Mouse (Mus musculus): ENCODE results near the gene Pink1.
"Not testable (repeated sequence)": the region's sequence is repeated elsewhere in the genome, so short reads cannot be mapped to it uniquely, and the experiment has no call there.

Pink1 gene

DNA sequence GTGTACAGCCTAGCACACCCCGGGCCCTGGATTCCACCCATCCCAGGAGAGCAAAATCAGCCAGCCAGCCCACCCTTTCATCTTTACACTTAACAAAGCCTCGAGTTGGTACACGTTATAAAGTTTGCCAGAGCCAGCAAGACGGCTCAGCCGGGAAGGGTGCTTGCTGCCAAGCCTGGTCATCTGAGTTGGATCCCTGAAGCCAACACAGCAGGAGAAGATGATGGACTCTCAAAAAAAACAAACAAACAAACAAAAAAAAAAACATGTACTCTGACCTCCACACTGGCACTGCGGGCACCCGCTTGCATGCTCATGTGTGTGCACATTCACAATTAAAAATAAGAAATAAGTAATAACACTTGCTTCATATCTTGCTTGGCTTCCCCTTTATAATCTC lies 15.9 kb upstream of the Pink1 start:
- DNase-seq (ENCODE audit: low spot score), result no peak

DNA sequence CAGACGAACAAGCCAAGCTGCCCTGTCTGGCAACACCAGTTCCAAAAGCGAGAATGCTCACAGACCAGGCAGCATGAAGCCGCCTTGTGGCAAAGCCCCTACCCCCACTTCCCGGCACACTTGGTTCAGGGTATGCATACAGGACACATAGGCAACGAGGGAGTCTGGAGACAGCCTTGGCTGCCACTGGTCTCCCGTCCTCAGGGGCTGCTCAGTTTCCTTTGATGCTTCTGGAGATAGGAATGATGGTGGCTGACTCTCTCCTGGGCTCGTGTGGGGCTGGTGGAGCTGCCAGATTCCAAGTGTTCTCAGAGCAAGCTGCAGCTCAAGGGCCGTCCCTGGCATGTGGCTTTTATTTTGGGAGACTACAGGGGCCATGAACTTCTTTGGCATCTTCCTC lies 15.3 kb upstream of the Pink1 start:
- no peak for DNase-seq (ENCODE audit: low spot score)

DNA sequence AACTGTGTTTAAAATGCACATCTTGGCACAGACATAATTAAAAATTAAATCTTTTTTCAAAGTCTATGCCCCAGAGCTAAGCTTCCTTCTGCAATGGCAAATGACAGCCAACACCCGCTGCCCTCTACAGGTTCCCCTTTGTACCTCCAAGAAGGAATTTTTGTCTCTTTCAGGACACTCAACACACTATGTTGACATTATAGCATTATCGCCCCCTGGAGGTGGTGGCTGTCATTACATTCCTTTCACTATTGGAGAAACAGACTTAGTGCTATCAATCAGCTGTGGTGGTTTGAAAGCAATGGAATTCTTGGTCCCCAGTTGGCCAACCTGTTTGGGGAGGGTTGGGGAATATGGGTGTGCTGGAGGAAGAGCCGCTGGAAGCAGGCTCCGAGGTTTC lies 13.9 kb upstream of the Pink1 start:
- peak; percentile 31 for DNase-seq (ENCODE audit: low spot score)

DNA sequence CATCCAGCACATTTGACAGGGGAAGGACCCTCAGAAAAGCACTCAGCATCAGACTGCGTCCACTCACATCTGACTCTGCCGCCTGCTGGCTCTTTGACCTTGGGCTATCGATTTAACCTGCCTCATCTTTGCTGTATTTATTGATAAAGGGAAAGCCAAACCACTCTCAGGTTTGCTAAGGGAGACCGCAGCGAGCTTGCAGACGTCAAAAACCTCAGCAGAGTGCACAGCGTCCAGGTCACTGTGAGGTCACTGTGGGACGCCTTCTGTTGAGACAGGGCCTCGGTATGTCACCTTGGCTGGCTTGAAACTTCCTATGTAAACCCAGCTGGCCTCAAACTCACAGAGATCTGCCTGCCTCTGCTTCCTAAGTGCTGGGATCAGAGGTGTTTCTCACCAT lies 11.2 kb upstream of the Pink1 start:
- DNase-seq (ENCODE audit: low spot score), result no peak

DNA sequence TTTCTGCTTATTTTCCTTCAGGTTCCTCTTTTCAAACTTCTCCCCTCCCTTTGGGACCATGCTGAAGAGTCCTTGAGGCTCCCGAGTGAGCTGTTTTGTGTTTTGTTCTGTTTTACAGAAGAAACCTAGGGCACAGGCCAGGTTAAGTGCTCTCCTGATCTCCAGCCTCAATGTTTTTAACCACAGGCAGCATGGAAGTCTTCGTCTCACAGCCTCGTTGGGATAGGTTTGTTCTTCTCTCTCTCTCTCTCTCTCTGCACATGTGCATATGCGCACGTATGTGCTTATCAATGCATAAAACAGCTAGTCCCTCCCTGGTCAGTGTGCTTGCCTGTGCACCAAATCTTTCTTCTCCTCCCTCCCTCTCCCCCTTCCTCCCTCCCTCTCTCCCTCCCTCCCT lies 10.8 kb upstream of the Pink1 start:
- no peak for DNase-seq (ENCODE audit: low spot score)

DNA sequence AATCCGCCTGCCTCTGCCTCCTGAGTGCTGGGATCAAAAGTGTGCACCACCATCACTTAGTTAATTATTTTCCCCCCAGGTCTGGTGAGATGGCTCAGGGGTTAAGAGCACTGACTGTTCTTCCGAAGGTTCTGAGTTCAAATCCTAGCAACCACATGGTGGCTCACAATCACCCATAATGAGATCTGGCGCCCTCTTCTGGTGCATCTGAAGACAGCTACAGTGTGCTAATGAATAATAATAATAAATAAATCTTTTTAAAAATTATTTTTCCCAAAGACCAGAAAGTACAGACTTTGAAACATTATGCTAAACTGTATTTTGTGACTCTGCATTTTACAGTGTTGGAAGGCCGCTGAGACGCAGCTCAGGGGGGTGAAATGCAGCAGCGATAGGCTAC lies 9.5 kb upstream of the Pink1 start:
- no peak for DNase-seq (ENCODE audit: low spot score)

DNA sequence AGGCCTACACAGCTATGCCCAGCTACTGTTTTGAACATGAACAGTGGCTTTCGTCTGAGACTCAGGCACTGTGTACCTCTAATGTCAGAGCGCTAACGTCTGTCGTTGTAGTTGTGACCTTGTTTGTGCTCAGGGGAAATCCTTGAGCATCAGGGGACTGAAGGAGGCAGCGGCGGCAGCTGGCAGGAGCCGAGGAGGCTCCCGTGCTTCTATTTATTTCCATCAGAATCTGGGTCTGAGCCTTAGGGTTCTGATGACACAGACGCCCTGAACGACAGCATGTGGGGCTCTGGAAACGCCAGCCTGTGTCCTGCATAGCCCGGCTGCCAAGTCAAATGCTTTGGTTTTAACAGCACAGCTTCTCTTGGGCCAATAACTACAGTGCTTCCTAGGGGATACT lies 8.9 kb upstream of the Pink1 start:
- DNase-seq (ENCODE audit: low spot score), result no peak

DNA sequence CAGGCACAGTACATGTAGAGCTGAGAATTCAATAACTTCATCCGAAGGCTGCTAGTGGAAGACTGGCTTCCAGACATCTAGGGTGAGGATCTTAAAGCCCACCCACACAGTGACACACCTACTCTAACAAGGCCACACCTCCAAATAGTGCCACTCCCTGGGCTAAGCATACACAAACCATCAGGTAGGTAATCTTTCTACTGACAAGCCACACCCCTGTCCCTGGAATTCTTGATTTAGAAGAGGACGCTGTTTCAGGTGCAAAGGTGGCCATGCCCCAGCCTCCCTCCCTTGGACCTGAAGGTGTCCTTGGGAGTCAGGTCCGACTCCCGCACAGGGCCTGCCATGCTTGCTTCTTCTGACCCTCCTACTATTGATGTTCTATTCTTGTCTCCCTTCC lies 7.0 kb upstream of the Pink1 start:
- DNase-seq (ENCODE audit: low spot score), result no peak

DNA sequence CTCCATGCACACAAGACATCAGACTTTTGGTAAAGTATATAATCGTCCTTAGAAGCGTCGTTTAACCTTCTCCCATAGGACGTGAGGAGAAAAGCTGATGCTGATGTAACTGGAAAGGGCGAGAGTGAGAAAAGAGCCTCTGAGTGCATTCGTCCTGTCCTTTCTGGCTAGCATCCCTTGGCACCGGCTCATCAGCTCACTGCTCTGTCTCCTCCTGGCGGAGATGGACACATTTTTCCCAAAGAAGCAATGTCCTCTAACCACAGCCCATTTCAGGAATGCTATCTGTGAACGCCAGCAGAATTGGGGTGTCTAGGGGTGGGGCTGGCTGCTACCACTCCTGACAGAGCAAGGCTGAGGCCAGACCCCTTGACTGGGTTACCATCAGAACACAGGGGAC lies 5.5 kb upstream of the Pink1 start:
- DNase-seq (ENCODE audit: low spot score), result no peak

DNA sequence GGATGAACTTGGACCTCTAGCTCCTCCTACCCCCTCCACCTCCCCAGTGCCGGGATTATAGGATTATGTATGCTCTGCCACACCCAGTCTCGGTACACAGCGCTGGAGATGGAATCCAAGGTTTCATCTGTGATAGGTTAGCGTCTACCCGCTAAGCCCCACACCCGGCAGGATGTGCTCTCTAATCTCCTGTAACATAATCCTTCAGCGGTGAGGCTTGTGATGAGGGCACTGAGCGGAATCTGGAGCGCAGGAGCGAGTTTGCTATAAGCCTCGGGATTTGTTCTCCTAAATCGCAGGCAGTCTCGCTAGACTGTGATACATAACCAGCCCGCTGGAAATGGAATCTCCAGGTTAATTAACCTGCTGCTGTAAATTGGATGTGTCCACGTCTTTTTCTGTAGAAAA lies 4.2 kb upstream of the Pink1 start:
- DNase-seq (ENCODE audit: low spot score), result no peak

DNA sequence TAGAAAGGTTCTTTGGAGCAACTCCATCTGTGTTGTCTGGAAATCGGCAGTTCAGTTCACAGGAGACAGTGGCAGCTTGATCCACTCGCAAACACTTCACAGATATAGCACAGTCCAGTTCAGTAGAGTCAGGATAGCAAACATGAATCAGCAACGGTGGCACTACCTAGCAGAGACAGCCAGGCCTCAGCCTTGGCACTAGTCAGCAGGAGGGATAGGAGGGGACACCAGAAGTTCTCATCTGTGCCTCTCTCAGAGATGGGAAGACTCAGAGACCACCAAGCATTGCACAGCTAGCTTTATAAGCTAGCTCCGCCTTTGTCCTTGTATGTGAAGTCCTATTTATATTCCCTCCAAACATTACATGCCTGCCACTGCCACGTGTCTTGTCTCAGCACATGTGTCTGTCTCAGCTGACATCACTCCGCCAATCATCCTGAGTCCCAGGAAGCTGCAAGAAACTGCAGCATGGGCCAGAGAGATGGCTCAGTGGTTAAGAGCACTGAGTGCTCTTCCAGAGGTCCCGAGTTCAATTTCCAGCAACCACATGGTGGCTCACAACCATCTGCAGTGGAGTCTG lies 1.9 kb upstream of the Pink1 start:
- no peak for DNase-seq (ENCODE audit: low spot score)

DNA sequence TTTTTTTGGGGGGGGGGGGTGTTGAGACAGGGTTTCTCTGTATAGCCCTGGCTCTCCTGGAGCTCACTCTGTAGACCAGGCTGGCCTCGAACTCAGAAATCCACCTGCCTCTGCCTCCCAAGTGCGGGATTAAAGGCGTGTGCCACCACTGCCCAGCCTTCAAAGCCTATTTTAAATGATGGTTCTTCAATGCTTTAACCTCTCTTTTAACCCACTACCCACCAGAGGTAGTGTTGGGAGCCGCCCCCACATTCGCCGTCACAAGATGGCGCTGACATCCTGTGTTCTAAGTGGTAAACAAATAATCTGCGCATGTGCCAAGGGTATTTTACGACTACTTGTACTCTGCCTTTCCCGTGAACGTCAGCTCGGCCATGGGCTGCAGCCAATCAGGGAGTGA lies 1.0 kb upstream of the Pink1 start:
- DNase-seq (ENCODE audit: low spot score), result not testable (repeated sequence)

DNA sequence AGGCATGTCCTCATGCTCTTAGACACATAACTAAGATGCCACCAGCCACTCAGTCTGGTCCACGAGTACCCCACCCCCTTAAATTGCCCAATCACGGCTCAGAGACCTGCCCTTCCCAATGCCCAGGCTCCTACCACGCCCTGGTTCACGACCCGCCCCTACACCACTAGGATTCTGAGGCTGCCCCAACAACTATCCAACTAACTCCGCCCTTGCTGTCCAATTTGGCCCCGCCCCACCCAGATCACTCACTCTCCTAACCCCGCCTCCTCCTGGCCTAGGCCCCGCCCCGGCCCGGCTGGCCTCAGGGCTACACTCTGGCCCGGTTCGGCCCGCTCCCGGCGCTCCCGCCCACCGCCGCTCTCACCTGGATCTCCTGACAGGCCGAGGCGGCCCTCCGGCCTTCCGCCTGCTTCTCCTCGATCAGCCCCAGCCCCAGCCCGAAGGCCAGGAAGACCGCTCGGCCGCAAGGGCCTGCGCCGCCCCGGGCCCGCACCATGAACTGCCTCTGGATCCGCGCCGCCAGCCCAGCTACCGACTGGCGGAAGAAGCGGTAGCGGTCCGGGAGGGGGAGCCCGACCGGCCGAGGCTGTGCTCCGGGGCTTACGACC lies 536 bp downstream of the Pink1 start:
- peak; percentile 89 for DNase-seq (ENCODE audit: low spot score)

DNA sequence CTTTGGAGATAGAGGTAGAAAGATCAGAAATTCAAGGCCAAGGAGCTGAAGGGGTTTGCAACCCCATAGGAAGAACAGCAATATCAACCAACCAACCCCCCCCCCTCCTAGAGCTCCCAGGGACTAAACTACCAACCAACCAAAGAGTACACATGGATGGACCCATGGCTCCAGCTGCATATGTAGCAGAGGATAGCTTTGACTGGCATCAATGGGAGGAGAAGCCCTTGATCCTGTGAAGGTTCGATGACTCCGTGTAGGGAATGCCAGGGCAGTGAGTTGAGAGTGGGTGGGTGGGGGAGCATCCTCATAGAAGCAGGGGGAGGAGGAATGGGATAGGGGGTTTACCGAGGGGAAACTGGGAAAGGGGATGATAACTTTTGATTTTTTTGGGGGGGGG lies 1.7 kb downstream of the Pink1 start:
- DNase-seq (ENCODE audit: low spot score), result no peak

DNA sequence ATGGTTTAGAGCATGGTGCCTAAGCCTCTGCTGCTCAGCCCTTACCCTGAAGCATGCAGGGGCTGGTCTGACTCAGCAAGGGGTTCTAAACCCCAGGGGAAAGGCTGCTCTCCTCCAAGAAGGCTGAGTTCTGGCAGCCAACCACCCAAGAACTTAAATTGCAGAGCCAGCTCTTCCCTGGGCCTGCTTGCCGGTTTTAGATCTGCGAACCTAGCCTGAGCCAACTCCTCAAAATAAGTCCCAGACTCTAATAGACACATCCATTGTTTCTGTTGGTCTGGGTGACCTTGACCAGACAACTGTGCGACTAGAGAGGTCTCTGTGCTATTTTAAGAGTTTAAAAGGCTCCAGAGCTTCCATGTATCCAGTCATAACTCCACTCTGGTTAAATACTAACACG lies 2.4 kb downstream of the Pink1 start:
- DNase-seq (ENCODE audit: low spot score), result no peak

DNA sequence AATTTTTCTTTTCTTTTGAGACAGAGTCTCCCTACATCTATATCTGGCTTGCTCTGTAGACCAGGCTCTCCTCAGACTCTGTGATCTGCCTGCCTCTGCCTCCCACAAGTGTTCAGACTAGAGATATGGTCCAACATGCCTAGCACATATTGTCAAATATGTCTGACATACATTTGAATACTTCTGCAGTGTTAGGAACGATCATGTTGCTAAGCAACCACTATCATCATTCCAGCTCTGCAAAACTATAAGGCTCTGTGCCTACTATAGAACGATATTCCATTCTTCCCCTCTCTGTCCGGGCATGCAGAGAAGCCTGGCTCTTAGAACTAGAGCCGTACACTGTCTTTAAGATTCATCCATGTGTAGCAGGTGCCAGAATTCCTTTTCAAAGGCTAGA lies 3.4 kb downstream of the Pink1 start:
- no peak for DNase-seq (ENCODE audit: low spot score)

DNA sequence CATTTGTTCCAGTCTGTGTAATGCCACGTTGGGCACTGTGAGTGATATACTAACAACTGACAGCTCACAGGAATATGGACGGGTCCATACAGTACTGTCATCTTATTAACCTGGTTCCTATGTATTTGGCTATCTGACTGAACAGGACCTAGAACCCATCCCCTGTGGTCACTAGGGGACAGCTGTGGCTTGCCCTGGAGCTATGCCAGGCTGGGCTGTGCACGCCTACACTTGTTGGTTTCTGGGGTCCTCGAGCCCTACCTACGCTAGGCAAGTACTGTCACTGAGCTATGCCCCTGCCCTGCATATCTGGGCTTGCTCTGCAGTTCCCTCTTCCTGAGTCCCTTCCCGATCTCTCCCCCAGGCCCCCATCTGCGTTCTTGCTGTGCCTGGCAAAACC lies 4.6 kb downstream of the Pink1 start:
- no peak for DNase-seq (ENCODE audit: low spot score)

DNA sequence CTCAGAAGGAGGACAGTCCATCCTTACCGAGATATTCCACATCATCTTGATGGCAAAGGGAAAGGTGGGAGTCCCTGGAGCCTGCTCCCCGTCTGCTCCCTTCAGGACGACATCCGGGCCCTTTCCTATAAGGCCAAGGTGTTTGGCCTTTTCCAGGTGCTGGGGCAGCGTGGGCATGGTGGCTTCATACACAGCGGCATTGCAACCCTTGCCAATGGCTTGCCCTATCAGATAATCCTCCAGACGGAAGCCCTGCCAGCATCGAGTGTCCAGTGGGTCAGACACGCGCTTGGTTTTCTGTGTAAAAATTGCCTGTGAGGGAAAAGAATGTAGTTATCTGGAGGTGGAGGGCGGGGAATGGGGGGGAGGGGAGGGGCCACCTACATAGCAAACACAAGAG lies 5.4 kb downstream of the Pink1 start:
- DNase-seq (ENCODE audit: low spot score), result no peak

DNA sequence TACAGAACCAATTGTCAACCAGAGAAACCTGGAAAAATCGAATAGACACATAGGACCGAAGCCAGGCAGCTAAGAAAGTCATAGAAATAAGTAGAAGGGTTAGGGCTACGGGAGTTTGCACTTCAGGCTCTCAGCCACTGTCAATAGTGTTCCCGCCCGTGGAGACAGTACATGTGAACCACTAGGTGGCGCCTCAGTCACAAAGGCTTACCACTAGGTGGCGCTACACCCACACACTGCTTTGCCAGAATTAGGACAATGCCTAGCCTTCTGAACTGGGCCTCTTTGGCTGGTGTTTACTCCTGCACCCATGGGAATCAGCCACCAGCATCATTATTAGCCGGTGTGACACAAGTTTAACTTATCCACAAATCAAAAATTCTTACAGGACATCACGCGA lies 6.6 kb downstream of the Pink1 start:
- peak; percentile 77 for DNase-seq (ENCODE audit: low spot score)

DNA sequence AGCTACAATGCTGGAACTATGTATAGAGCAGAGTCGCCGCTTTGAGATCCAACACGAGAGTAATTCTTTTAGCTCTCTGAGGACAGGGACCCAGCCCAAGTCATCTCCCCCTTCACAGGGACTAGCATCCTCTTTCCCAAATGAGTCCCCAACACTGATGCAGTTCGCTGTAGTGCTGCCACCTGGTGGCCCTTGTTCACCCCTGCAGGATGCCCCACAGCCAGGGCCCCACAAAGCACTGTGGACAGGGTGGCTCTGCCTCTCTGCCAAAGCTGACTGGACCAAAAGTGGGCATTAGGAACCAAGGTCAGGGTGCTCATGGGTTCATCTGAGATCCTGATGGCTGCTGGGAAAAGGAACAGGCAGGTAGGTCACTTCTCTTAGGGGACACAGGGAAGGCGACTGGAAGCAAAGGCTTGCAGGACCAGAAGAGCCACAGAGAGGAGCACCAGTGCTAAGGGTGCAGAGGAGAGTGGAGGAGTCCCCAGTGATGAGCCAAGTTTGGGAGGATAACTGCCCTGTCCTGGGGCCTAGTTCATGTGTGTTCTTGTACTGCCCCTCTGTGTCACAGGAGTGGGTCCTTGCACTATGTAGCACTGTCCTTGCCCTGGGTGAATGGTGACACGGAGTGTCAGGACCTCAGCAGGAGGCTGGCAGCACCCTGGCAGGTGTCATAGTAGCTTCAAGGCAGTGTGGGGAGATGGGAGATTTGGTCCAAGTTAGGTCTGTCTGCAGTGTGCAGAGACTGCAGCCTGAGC lies 7.4 kb downstream of the Pink1 start:
- DNase-seq (ENCODE audit: low spot score), result peak; percentile 55

DNA sequence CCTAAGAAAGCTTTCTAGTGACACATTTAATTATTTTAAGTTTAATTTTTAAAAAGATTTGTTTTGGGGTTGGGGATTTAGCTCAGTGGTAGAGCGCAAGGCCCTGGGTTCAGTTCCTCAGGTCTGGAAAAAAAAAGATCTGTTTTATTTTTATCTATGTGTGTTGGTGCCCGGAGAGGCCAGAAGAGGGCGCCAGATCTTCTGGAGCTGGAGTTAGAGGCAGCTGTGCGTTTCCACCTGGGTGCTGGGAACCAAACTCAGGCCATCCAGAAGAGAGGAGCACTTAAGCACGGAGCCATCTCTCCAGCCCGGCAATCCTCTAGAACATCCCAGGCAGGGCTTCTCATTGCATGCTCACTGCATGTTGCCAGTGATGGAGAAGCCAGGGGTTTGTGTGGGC lies 9.7 kb downstream of the Pink1 start:
- no peak for DNase-seq (ENCODE audit: low spot score)

DNA sequence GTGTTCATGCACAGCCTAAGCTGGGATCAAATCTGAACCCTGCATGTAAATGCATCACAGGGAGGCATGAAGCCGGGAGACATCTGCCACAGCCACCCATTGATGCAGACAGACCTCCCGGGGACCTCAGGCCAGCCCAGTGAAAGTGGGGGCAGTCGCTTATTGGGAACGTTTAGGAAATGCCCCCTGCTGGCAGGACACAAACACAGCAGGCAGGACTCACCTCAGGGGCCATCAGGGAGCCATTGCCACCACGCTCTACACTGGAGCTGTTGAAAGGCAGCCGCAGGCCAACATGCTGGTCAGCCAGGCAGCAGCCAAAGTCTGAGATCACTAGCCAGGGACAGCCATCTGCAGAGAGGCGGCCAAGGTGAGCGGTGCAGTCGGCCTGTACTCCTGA lies 10.3 kb downstream of the Pink1 start:
- no peak for DNase-seq (ENCODE audit: low spot score)

DNA sequence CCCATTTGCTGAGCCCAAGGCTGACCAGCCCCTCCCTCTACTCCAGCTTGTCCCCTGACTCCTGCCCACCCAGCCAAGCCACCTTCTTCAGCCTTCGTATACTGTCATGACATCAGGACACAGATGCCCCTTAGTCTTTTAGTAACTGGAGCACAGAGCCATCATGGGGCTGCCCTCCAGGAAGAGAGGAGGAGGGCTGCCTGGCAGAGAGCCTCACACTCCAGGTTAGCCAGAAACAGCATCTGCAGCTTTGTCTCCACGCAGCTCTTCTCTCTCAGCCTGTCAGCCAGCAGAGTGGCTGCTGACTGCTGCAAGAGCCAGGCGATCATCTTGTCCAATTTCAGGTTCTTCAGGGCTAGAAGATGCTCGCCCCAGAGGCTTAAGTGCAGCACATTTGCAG lies 12.3 kb downstream of the Pink1 start:
- no peak for DNase-seq (ENCODE audit: low spot score)

DNA sequence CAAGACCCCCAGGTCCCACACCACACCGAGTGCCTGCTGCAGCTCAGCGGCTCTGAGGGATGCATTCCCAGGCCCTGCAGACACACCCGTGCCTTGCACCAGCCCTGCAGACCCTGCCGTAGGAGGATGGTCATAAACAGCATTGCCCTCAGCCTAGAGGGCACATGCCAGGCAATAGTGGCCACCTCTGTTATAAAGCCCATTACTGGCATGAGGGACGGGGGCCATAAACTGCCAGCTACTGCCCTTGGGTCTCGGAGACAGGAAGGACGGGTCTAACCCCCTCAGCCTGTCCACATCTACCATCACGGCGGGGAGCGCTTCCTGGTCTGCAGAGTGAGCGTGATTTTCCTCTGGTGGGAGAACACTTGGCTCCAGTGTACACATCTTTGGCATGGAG lies 13.1 kb downstream of the Pink1 start:
- DNase-seq (ENCODE audit: low spot score), result no peak

Measured in T-cell, adult 2 months (primary cell).